Mouse (Mus musculus) intestine, embryonic 16.5 days (tissue): ENCODE data around the gene Zfp54. TPM values are rescaled to one million over a fixed set of nuclear protein-coding genes. Genes with fewer than 3 reads are reported as not detected.
"Not testable (repeated sequence)": the region's sequence is repeated elsewhere in the genome, so short reads cannot be mapped to it uniquely, and the experiment has no call there.

ENCODE experiments used
- ATAC-seq: fragments of 200-750 bp; cut with Nextera tagmentation; 2 replicates; pipeline ENCODE4 v1.8.0; 2017; ENCODE audit warnings: moderate TSS enrichment, moderate library complexity
- H3K27ac ChIP-seq: fragments of 300-500 bp; sonication (generic); 2 replicates; pipeline ENCODE4 v1.5.1; 2014; ENCODE audit warnings: mild to moderate bottlenecking, low read length
- H3K27me3 ChIP-seq: fragments of 300-500 bp; sonication (generic); replicated peaks from 2 replicates; pipeline ENCODE4 v1.6.1; 2014; ENCODE audit warnings: low read length, control low read depth, mixed read lengths; ENCODE audit not compliant: control insufficient read depth, insufficient read depth
- H3K36me3 ChIP-seq: fragments of 300-500 bp; sonication (generic); 2 replicates; pipeline ENCODE4 v1.6.1; 2014; ENCODE audit warnings: low read length, control low read depth; ENCODE audit not compliant: control insufficient read depth, insufficient read depth
- H3K4me1 ChIP-seq: fragments of 300-500 bp; sonication (generic); 2 replicates; pipeline ENCODE4 v1.6.1; 2014; ENCODE audit warnings: low read length, control low read depth, mixed read lengths; ENCODE audit not compliant: control insufficient read depth, insufficient read depth
- H3K4me2 ChIP-seq: fragments of 300-500 bp; sonication (generic); 2 replicates; pipeline ENCODE4 v1.6.1; 2014; ENCODE audit warnings: low read depth, low read length, control low read depth
- H3K4me3 ChIP-seq: fragments of 300-500 bp; sonication (generic); 2 replicates; pipeline ENCODE4 v1.5.1; 2014; ENCODE audit warnings: mild to moderate bottlenecking, low read length
- H3K9ac ChIP-seq: fragments of 300-500 bp; sonication (generic); 2 replicates; pipeline ENCODE4 v1.6.1; 2014; ENCODE audit warnings: low read depth, low read length
- H3K9me3 ChIP-seq: fragments of 300-500 bp; sonication (generic); 2 replicates; pipeline ENCODE4 v1.6.1; 2016; ENCODE audit warnings: low read length, control low read depth; ENCODE audit not compliant: control insufficient read depth
- WGBS: fragments of 180-500 bp; shearing (Covaris S2); extraction: QIAGEN DNeasy Blood & Tissue Kit; methylation state at CpG from one replicate; pipeline ENCODE4 v1.1.7; 2014; 5-methylcytosine and 5-hydroxymethylcytosine counted together
- polyA plus RNA-seq: library from polyadenylated mRNA; unstranded; fragments of >200 nt; fragmentation: Nextera tagmentation; extraction: Ambion mirVana; gene quantifications from 2 replicates; pipeline ENCODE4 v1.2.1, GENCODE M21; 2015

Zfp54 gene
- polyA plus RNA-seq = 7.5 and 7.9 TPM in 2 replicates

GRCm38 (mm10) chr17:21422664-21423599, at the start of gene Zfp54:
Zfp54 (plus strand) TSS chr17:21423227.
- H3K27ac ChIP-seq = peak within 1 kb of the TSS; percentile 88
- ATAC-seq = peak; percentile 100

GRCm38 (mm10) chr17:21375311-21375710, 47.7 kb upstream of the Zfp54 start:
- Histone ChIP-seq H3K4me1 (no peaks in the 10 kb centered on the region), H3K9ac (no peak overlapping the region), H3K36me3 (no peaks in the 10 kb centered on the region), H3K27me3 (no peaks in the 10 kb centered on the region), H3K4me2 (no peak overlapping the region), H3K4me3 (no peak overlapping the region), H3K9me3 (no peaks in the 10 kb centered on the region), H3K27ac (no peak overlapping the region)
- WGBS = 64% methylated on average over 1 of the region's 1 CpGs
- no peak for ATAC-seq

More at GRCm38 (mm10) chr17:21422664-21423599, at the start of gene Zfp54:
- Histone ChIP-seq H3K9ac (peak within 1 kb of the TSS; percentile 74), H3K4me2 (peak within 1 kb of the TSS; percentile 92), H3K4me1 (no peaks in the 10 kb centered on the region), H3K27me3 (no peaks in the 10 kb centered on the region), H3K9me3 (no peaks in the 10 kb centered on the region), H3K4me3 (peak within 1 kb of the TSS; percentile 57), H3K36me3 (no peaks in the 10 kb centered on the region)
- WGBS = under 1% methylated on average over 22 of the region's 22 CpGs

- H3K36me3 ChIP-seq = no peaks in the 10 kb centered on the region
- H3K4me3 ChIP-seq = peak within 1 kb of the TSS; percentile 58
- H3K9me3 ChIP-seq = no peaks in the 10 kb centered on the region
- peak within 1 kb of the TSS; percentile 91 for H3K4me2 ChIP-seq
- peak within 1 kb of the TSS; percentile 38; the same call in 1 of the 2 replicates for H3K27ac ChIP-seq
- WGBS = 4% methylated on average over 20 of the region's 20 CpGs
- peak within 1 kb of the TSS; percentile 61 for H3K9ac ChIP-seq
- no peaks in the 10 kb centered on the region for H3K27me3 ChIP-seq
- H3K4me1 ChIP-seq = no peaks in the 10 kb centered on the region
- ATAC-seq = peak; percentile 100
Measured at GRCm38 (mm10) chr17:21383391-21384056, 39.5 kb upstream of the Zfp54 start, which contains the start of gene Zfp677. Zfp677 (plus strand) TSS chr17:21383748.

- peak overlapping the region; percentile 58 for H3K4me3 ChIP-seq
- H3K4me2 ChIP-seq = peak overlapping the region; percentile 91
- no peaks in the 10 kb centered on the region for H3K4me1 ChIP-seq
- WGBS = 16% methylated on average over 8 of the region's 8 CpGs
- no peaks in the 10 kb centered on the region for H3K36me3 ChIP-seq
- H3K27ac ChIP-seq = peak overlapping the region; percentile 27; the same call in 1 of the 2 replicates
- ATAC-seq = no peak; the same call in 1 of the 2 replicates
- H3K27me3 ChIP-seq = no peaks in the 10 kb centered on the region
- H3K9ac ChIP-seq = peak overlapping the region; percentile 61
- no peaks in the 10 kb centered on the region for H3K9me3 ChIP-seq
Measured at GRCm38 (mm10) chr17:21384057-21384411, 39.0 kb upstream of the Zfp54 start.

DNA sequence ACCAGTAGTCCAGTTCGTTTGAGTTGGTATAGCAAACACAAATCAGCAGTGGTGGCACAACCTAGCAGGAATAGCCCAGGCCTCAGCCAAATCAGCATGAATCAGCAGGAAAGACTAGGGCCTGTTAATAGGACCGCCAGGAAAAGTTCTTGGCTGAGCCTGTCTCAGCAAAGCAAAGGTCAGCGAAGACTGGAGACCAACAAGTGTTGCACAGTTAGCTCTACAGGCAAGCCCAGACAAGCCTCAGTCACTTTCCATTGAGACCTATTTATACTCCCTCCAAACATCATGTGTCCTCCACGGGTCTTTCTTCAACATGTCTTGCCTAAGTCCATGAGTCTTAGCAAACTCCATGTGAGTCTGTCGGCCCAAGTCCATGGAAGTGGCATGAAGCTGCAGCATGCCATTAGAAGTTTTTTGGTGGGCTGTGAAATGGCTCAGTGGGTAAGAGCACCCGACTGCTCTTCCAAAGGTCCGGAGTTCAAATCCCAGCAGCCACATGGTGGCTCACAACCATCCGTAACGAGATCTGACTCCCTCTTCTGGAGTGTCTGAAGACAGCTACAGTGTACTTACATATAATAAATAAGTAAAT, 15.9 kb downstream of the Zfp54 start:
- not testable (repeated sequence) for H3K9me3 ChIP-seq, H3K4me1 ChIP-seq, H3K27ac ChIP-seq, H3K36me3 ChIP-seq, H3K27me3 ChIP-seq, H3K4me3 ChIP-seq, H3K4me2 ChIP-seq, H3K9ac ChIP-seq, ATAC-seq
- WGBS = 82% methylated on average over 9 of the region's 9 CpGs

DNA sequence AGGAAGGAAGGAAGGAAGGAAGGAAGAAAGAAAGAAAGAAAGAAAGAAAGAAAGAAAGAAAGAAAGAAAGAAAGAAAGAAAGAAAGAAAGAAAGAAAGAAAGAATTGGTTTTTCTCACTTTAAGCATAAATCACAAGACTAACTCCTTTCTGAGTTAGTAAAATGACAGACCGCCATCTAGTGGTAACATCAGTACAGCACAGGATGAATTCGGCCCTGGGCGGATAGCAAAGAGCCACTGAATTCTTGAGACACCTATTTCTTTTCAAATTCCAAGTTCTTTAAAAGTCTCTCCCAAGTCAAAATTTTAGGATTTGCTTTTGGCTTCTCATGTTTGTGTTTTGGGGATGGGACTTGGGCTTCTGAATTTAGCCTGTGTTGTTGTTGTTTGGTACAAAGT, 26.6 kb downstream of the Zfp54 start:
- H3K9ac ChIP-seq = peak overlapping the region; percentile 75
- 0% methylated on average over 3 of the region's 3 CpGs for WGBS

DNA sequence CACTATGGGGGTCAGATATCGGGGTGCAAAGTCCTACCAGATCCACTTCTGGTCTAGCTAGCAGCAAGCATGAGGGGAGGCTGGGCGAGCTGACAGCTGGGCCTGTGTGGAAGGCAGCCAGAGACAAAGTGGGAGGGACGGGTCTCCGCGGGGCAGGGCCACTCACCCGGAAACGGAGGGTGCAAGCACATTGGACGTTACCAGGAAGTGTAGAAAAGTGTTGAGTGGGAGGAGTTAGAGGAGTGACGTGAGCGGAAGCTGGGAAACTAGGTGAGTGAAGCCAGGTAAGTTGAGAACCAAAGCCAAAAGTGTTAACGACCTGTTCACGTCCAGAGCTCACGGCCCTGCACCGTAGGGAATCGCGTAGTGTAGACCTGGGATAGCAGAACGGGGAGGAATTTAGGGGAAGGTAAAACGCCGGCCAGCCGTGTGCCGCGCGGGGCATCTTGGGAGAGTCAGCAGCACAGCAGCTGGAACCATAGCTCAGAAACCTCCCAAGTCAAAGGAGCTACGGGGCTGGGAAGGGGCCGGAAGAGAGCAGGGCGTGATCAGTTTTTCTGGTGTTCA, 27.2 kb downstream of the Zfp54 start, which contains the start of gene Zfp51:
Gene Zfp51 (plus strand): TSS at position 237 of the 567 bp plus-strand sequence.
- peak; percentile 100 for ATAC-seq
- H3K9me3 ChIP-seq = no peaks in the 10 kb centered on the region
- WGBS = under 1% methylated on average over 26 of the region's 26 CpGs
- H3K27ac ChIP-seq = peak within 1 kb of the TSS; percentile 97
- H3K4me2 ChIP-seq = peak within 1 kb of the TSS; percentile 75
- H3K36me3 ChIP-seq = no peaks in the 10 kb centered on the region
- peaks cover 5% of the 10 kb centered on the region for H3K4me1 ChIP-seq
- peak within 1 kb of the TSS; percentile 77 for H3K4me3 ChIP-seq
- peak within 1 kb of the TSS; percentile 75 for H3K9ac ChIP-seq
- H3K27me3 ChIP-seq = no peaks in the 10 kb centered on the region

More for the DNA sequence above, 26.6 kb downstream of the Zfp54 start:
- peak; percentile 79 for ATAC-seq
- Histone ChIP-seq H3K9me3 (no peaks in the 10 kb centered on the region), H3K27ac (peak overlapping the region; percentile 97), H3K4me3 (peak overlapping the region; percentile 77), H3K36me3 (no peaks in the 10 kb centered on the region), H3K4me1 (peaks cover 5% of the 10 kb centered on the region), H3K27me3 (no peaks in the 10 kb centered on the region), H3K4me2 (peak overlapping the region; percentile 75)

DNA sequence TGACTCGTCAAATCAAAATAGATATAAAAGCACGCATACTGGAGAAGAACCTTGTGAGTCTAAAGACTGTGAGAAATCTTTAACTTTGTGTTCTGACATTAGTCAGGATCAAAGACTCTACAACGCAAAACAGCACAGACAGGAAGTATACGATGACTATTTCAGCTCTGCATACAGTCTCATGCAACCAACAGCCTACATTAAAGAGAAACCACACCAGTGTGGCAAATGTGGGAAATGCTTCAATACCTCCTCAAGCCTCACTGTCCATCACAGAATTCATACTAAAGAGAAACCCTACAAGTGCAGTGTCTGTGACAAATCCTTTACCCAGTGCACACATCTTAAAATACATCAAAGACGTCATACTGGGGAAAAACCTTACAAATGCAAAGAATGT, 40.5 kb downstream of the Zfp54 start:
- Histone ChIP-seq H3K9ac (no peak overlapping the region), H3K27me3 (no peaks in the 10 kb centered on the region), H3K9me3 (no peaks in the 10 kb centered on the region), H3K27ac (no peak overlapping the region), H3K36me3 (peaks cover 2% of the 10 kb centered on the region; the same call in 1 of the 2 replicates), H3K4me1 (no peaks in the 10 kb centered on the region), H3K4me2 (no peak overlapping the region), H3K4me3 (no peak overlapping the region)
- ATAC-seq = no peak
- 90% methylated on average over 5 of the region's 5 CpGs for WGBS
